Mouse (Mus musculus) brain, adult 10 weeks (tissue): Measurements from ENCODE around the gene Olfr284. TPM values are rescaled to one million over a fixed set of nuclear protein-coding genes. Genes with fewer than 3 reads are reported as not detected.

ENCODE experiments used
- polyA plus RNA-seq: library from polyadenylated mRNA; stranded (reverse); fragments of 350-450 nt; fragmentation: Illumina TruSeq; extraction: RNeasy Lipid Tissue Mini Kit (QIAGEN cat#74804); gene quantifications from one replicate; pipeline ENCODE4 v1.2.3, GENCODE M21; 2015; ENCODE audit warnings: low read depth, low replicate concordance

The Olfr284 gene
- not detected for polyA plus RNA-seq

GRCm38 (mm10) chr15:98340887-98341286 is at the start of gene Olfr284:
Olfr284 (minus strand) TSS chr15:98340987.

GRCm38 (mm10) chr15:98380846-98381245 is 40.1 kb upstream of the Olfr284 start, which contains the start of gene Olfr283:
Olfr283 (minus strand) TSS chr15:98380946.

GRCm38 (mm10) chr15:98317177-98317724 is 23.5 kb downstream of the Olfr284 start, which contains the start of gene Olfr285:
Olfr285 (minus strand) TSS chr15:98317353.

GRCm38 (mm10) chr15:98295628-98296551 is 44.9 kb downstream of the Olfr284 start, which contains the start of gene Zfp641:
Zfp641 (minus strand) TSS chr15:98296161.

Other genes with a start within 250 kb of the Olfr284 start
- gene Pfkm, start 248.4 kb downstream of the Olfr284 start, polyA plus RNA-seq, result 317 TPM
- gene Senp1, start 247.2 kb downstream of the Olfr284 start, polyA plus RNA-seq, result 8.4 TPM
- gene Asb8, start 175.4 kb downstream of the Olfr284 start, polyA plus RNA-seq, result 54.3 TPM
- 23.8 TPM for gene Ccdc184, start 173.8 kb downstream of the Olfr284 start, polyA plus RNA-seq
- not detected for gene Olfr288, start 145.4 kb downstream of the Olfr284 start, polyA plus RNA-seq
- not detected for gene Gm44579, start 120.0 kb downstream of the Olfr284 start, polyA plus RNA-seq
- 13.2 TPM for gene Olfr287, start 119.9 kb downstream of the Olfr284 start, polyA plus RNA-seq
- gene Olfr286, start 106.5 kb downstream of the Olfr284 start, polyA plus RNA-seq, result not detected
- not detected for gene H1fnt, start 83.7 kb downstream of the Olfr284 start, polyA plus RNA-seq
- gene Zfp641, start 44.8 kb downstream of the Olfr284 start, polyA plus RNA-seq, result 7.7 TPM
- not detected for gene Olfr285, start 23.6 kb downstream of the Olfr284 start, polyA plus RNA-seq
- not detected for gene Olfr283, start 40.0 kb upstream of the Olfr284 start, polyA plus RNA-seq
- not detected for gene Olfr282, start 90.2 kb upstream of the Olfr284 start, polyA plus RNA-seq
- gene Olfr281, start 111.6 kb upstream of the Olfr284 start, polyA plus RNA-seq, result not detected
- gene OR5BS1P, start 128.9 kb upstream of the Olfr284 start, polyA plus RNA-seq, result not detected
- gene Lalba, start 141.7 kb upstream of the Olfr284 start, polyA plus RNA-seq, result not detected
- gene Olfr279, start 151.4 kb upstream of the Olfr284 start, polyA plus RNA-seq, result not detected
- 57.3 TPM for gene Kansl2, start 193.3 kb upstream of the Olfr284 start, polyA plus RNA-seq
- 24.5 TPM for gene Ccnt1, start 229.9 kb upstream of the Olfr284 start, polyA plus RNA-seq
- not detected for gene 4930415O20Rik, start 230.0 kb upstream of the Olfr284 start, polyA plus RNA-seq